Mouse (Mus musculus): Measurements from ENCODE around the gene Nup133.

Nup133 gene

GRCm38 (mm10) chr8:123887956-123888355 lies 61.1 kb downstream of the Nup133 start:
- DNase-seq (ENCODE audit: low spot score in 2 of 2) = no peak

- no peak for DNase-seq (ENCODE audit: low spot score in 2 of 2)
Measured at GRCm38 (mm10) chr8:123887163-123887562, 61.9 kb downstream of the Nup133 start.

- peak; percentile 68 to 79 for DNase-seq (ENCODE audit: low spot score in 2 of 2)
Measured at GRCm38 (mm10) chr8:123884721-123885565, 64.1 kb downstream of the Nup133 start.

- DNase-seq (ENCODE audit: low spot score in 2 of 2) = no peak
Measured at GRCm38 (mm10) chr8:123883094-123883493, 66.0 kb downstream of the Nup133 start.

- no peak for DNase-seq (ENCODE audit: low spot score in 2 of 2)
Measured at GRCm38 (mm10) chr8:123882412-123882811, 66.7 kb downstream of the Nup133 start.

GRCm38 (mm10) chr8:123880821-123881350 lies 68.2 kb downstream of the Nup133 start:
- DNase-seq (ENCODE audit: low spot score in 2 of 2) = no peak

GRCm38 (mm10) chr8:123880271-123880670 lies 68.8 kb downstream of the Nup133 start:
- peak; percentile 64 to 87 for DNase-seq (ENCODE audit: low spot score in 2 of 2)

- no peak for DNase-seq (ENCODE audit: low spot score in 2 of 2)
Measured at GRCm38 (mm10) chr8:123877865-123878264, 71.2 kb downstream of the Nup133 start.

GRCm38 (mm10) chr8:123874324-123874723 lies 74.7 kb downstream of the Nup133 start:
- DNase-seq (ENCODE audit: low spot score in 2 of 2) = no peak

GRCm38 (mm10) chr8:123873364-123873763 lies 75.7 kb downstream of the Nup133 start:
- no peak for DNase-seq (ENCODE audit: low spot score in 2 of 2)

- DNase-seq (ENCODE audit: low spot score in 2 of 2) = no peak
Measured at GRCm38 (mm10) chr8:123872048-123872447, 77.0 kb downstream of the Nup133 start.

GRCm38 (mm10) chr8:123866971-123867370 lies 82.1 kb downstream of the Nup133 start:
- DNase-seq (ENCODE audit: low spot score in 2 of 2) = no peak

GRCm38 (mm10) chr8:123865786-123866185 lies 83.3 kb downstream of the Nup133 start:
- DNase-seq (ENCODE audit: low spot score in 2 of 2) = no peak

- DNase-seq (ENCODE audit: low spot score in 2 of 2) = no peak
Measured at GRCm38 (mm10) chr8:123860386-123860785, 88.7 kb downstream of the Nup133 start.

GRCm38 (mm10) chr8:123859648-123860259 lies 89.3 kb downstream of the Nup133 start, which contains the start of gene Ccsap:
TSS of gene Ccsap (minus strand) at chr8:123860209.
- DNase-seq (ENCODE audit: low spot score in 2 of 2) = peak in 1 of 2 experiments; percentile 59

GRCm38 (mm10) chr8:123858941-123859647 lies 90.0 kb downstream of the Nup133 start:
- DNase-seq (ENCODE audit: low spot score in 2 of 2) = peak; percentile 83 to 88

GRCm38 (mm10) chr8:123858574-123858940 lies 90.5 kb downstream of the Nup133 start:
- DNase-seq (ENCODE audit: low spot score in 2 of 2) = no peak

GRCm38 (mm10) chr8:123857361-123857760 lies 91.7 kb downstream of the Nup133 start:
- DNase-seq (ENCODE audit: low spot score in 2 of 2) = no peak

- no peak for DNase-seq (ENCODE audit: low spot score in 2 of 2)
Measured at GRCm38 (mm10) chr8:123854733-123855475, 94.2 kb downstream of the Nup133 start.

GRCm38 (mm10) chr8:123854252-123854651 lies 94.8 kb downstream of the Nup133 start:
- no peak for DNase-seq (ENCODE audit: low spot score in 2 of 2)

- DNase-seq (ENCODE audit: low spot score in 2 of 2) = no peak
Measured at GRCm38 (mm10) chr8:123851590-123851989, 97.5 kb downstream of the Nup133 start.
